Mouse (Mus musculus): ENCODE results near the gene Mre11a.

DNA sequence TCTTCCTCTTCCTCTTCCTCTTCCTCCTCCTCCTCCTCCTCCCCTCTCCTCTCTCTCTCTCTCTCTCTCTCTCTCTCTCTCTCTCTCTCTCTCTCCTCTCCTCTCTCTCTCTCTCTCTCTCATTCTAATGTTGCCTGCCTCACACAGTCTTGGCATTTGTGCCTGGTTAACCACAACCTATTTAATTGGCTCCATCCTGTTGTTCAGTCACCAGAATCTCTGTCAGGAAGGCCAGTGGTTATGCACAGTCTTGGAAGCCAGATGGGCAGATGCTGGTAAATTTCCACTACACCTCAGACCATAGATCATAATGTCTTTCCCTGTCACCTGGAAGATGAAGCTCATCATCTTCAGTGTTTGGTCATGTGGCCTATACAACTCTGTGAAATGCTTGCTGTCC lies 25.2 kb upstream of the Mre11a start:
- TF ChIP-seq CTCF (IDR thresholded peaks at IDR 0.05; ENCODE audit: control insufficient read depth, insufficient read depth, low read length) (no peak), POLR2A (IDR thresholded peaks at IDR 0.05; ENCODE audit: borderline replicate concordance, control insufficient read depth, low read depth, low read length) (no peak)
